Comparison of ENCODE assay signal across 25 mouse cellular contexts in the genomic region with DNA sequence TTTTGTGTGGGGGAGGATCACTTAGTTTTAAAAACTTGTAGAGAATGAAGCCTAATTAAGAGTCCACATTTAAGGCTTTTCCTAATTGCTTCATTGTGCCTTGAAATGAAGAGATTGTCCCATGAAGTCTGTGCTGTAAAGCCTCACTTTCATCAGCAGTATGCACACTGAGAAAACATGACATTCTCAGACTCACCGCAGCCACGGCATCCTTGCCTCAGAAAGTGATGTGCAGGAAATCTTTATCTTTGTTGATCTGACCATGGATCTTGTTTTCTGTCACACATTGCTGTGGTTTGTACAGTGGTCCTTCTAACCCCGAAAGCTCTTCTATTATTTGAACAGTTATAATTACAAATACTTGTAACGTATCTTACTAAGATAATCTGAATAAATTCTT. TPM values are rescaled to one million over a fixed set of nuclear protein-coding genes. Genes with fewer than 3 reads are reported as not detected.
DNase-seq lines count a peak whose midpoint lies in the region; ATAC-seq lines count a peak whose summit lies in the region.
"Had no signal": no experiment of that assay in that cellular context is flagged by ENCODE, and none has a peak within 500 bp of the region (broad histone marks: within the 10 kb centered on the region; RNA-seq: fewer than 3 reads in every experiment).

No protein-coding gene starts in this region.

- H3K4me3 ChIP-seq in embryonic facial prominence, embryonic 10.5 days = no peak overlapping the region
- H3K4me3 ChIP-seq: forebrain, embryonic 10.5 days; heart, embryonic 12.5 days; heart, embryonic 15.5 days; hindbrain, embryonic 10.5 days; hindbrain, embryonic 13.5 days had no signal

- peak; percentile 26 for DNase-seq in CD4-positive, CD25-positive, alpha-beta regulatory T cell, adult 2 months (ENCODE audit: low read depth, low spot score)
- DNase-seq in embryonic facial prominence, embryonic 10.5 days (ENCODE audit: low spot score) = no peak
- no peak for DNase-seq in right cerebral cortex, postnatal 10 days (ENCODE audit: low spot score in 2 of 2)
- DNase-seq: adrenal gland, adult 2 months; adrenal gland, postnatal 14 days; cerebellum, adult 11-12 months; cerebellum, adult 8-10 months; cerebellum, postnatal 10 days; cerebellum, postnatal 36 days; embryo, embryonic 11 days; gastrocnemius, postnatal 25 days; heart, adult 18-20 months; heart, postnatal 10 days; heart, postnatal 36 days had no signal

- H3K27me3 ChIP-seq in embryonic facial prominence, embryonic 10.5 days (replicated peaks; ENCODE audit: low read depth, poor library complexity, severe bottlenecking) = no peaks in the 10 kb centered on the region
- H3K27me3 ChIP-seq: heart, embryonic 12.5 days; heart, embryonic 15.5 days; hindbrain, embryonic 13.5 days had no signal

- no peak for ATAC-seq in CD4-positive, CD25-positive, alpha-beta regulatory T cell, adult 4 months
- ATAC-seq in activated CD4-positive, CD25-positive, alpha-beta regulatory T cell, adult 4 months = peak; percentile 26
- ATAC-seq in megakaryocyte, adult 5-6 weeks (ENCODE audit: poor library complexity, severe bottlenecking) = 0 out of 2 replicates have a peak, but pooled peaks have one; percentile 29
- no peak for ATAC-seq in megakaryocyte progenitor cell, adult 5-6 weeks (replicated peaks; ENCODE audit: poor library complexity)
- ATAC-seq: hindbrain, embryonic 16.5 days had no signal

- peaks cover 4% of the 10 kb centered on the region; the same call in 1 of the 2 replicates for H3K4me1 ChIP-seq in embryonic facial prominence, embryonic 10.5 days
- H3K4me1 ChIP-seq: heart, embryonic 12.5 days; heart, embryonic 15.5 days; hindbrain, embryonic 13.5 days had no signal

- no peaks in the 10 kb centered on the region for H3K36me3 ChIP-seq in embryonic facial prominence, embryonic 10.5 days (replicated peaks)
- H3K36me3 ChIP-seq: forebrain, embryonic 10.5 days; heart, embryonic 12.5 days; heart, embryonic 15.5 days; hindbrain, embryonic 10.5 days; hindbrain, embryonic 13.5 days had no signal

- WGBS in embryonic facial prominence, embryonic 10.5 days = 87% methylated on average over 4 of the region's 4 CpGs

- H3K27ac ChIP-seq in embryonic facial prominence, embryonic 10.5 days (replicated peaks) = no peak overlapping the region
- H3K27ac ChIP-seq: forebrain, embryonic 10.5 days; heart, embryonic 15.5 days; hindbrain, embryonic 10.5 days; hindbrain, embryonic 13.5 days had no signal

- no peaks in the 10 kb centered on the region for H3K9me3 ChIP-seq in embryonic facial prominence, embryonic 10.5 days
- H3K9me3 ChIP-seq: forebrain, embryonic 10.5 days; heart, embryonic 12.5 days; heart, embryonic 15.5 days; hindbrain, embryonic 10.5 days; hindbrain, embryonic 13.5 days had no signal

RNA-seq across cellular contexts. Expression of gene Abcb1b, which starts 41.7 kb away (rescaled TPM):
- polyA plus RNA-seq in CD4-positive, CD25-positive, alpha-beta regulatory T cell, adult 4 months (2017; shearing (Covaris generic)) = 10 to 100 TPM in 1 of 2 experiments, 1 to 10 TPM in 1; 10.0 to 12.1 TPM
- polyA plus RNA-seq in activated CD4-positive, CD25-positive, alpha-beta regulatory T cell, adult 4 months (2017; shearing (Covaris generic)) = 10 to 100 TPM; 10.2 to 16.5 TPM
- 7.2 and 7.9 TPM in 2 replicates for total RNA-seq in megakaryocyte, adult 5-6 weeks (2015)
- 17.8 and 29.7 TPM in 2 replicates for total RNA-seq in megakaryocyte, adult 5-6 weeks (2017)
- polyA plus RNA-seq in embryonic facial prominence, embryonic 10.5 days (2016; fragmentation: Nextera tagmentation; extraction: Ambion mirVana) = 0.95 and 1.2 TPM in 2 replicates
- 11.4 and 17.3 TPM in 2 replicates for total RNA-seq in megakaryocyte progenitor cell, adult 5-6 weeks (2015)
- total RNA-seq in megakaryocyte progenitor cell, adult 5-6 weeks (2017) = 26.9 and 27.2 TPM in 2 replicates

RNA-seq across cellular contexts. Expression of gene Abcb4, which starts 53.9 kb away (rescaled TPM):
- under 1 TPM; 0.62 to 0.70 TPM for polyA plus RNA-seq in CD4-positive, CD25-positive, alpha-beta regulatory T cell, adult 4 months (2017; shearing (Covaris generic))
- polyA plus RNA-seq in activated CD4-positive, CD25-positive, alpha-beta regulatory T cell, adult 4 months (2017; shearing (Covaris generic)) = 1 to 10 TPM in 1 of 2 experiments, not detected in 1; 1.5 TPM
- 1.3 and 3.9 TPM in 2 replicates for total RNA-seq in megakaryocyte, adult 5-6 weeks (2015)
- 3.2 and 4.4 TPM in 2 replicates for total RNA-seq in megakaryocyte, adult 5-6 weeks (2017)
- 0.28 and 0.54 TPM in 2 replicates for polyA plus RNA-seq in embryonic facial prominence, embryonic 10.5 days (2016; fragmentation: Nextera tagmentation; extraction: Ambion mirVana)
- total RNA-seq in megakaryocyte progenitor cell, adult 5-6 weeks (2015) = 9.0 and 13.4 TPM in 2 replicates
- 17.4 and 34.4 TPM in 2 replicates for total RNA-seq in megakaryocyte progenitor cell, adult 5-6 weeks (2017)
- total RNA-seq: ES-E14 had no signal

Comparison
In these comparisons a context has a peak if more than half of its experiments do, and no peak if none do; other contexts are left out.
1. ATAC-seq: peak in activated CD4-positive, CD25-positive, alpha-beta regulatory T cell, adult 4 months (single experiment) and megakaryocyte, adult 5-6 weeks (single experiment); none in CD4-positive, CD25-positive, alpha-beta regulatory T cell, adult 4 months (single experiment) and megakaryocyte progenitor cell, adult 5-6 weeks (single experiment).